18 mouse cellular contexts compared by ENCODE assay signal in genomic region chr4:47124140-47124711, GRCm38 (mm10). TPM values are rescaled to one million over a fixed set of nuclear protein-coding genes. Genes with fewer than 3 reads are reported as not detected.
DNase-seq lines count a peak whose midpoint lies in the region; ATAC-seq and TF ChIP-seq lines count a peak whose summit lies in the region.
"Had no signal": no experiment of that assay in that cellular context is flagged by ENCODE, and none has a peak within 500 bp of the region (broad histone marks: within the 10 kb centered on the region; RNA-seq: fewer than 3 reads in every experiment).

No protein-coding gene starts in this region.

- TF ChIP-seq CTCF in heart, postnatal 0 days (IDR thresholded peaks at IDR 0.05; ENCODE audit: low read depth): no peak
- TF ChIP-seq CTCF in layer of hippocampus, adult 2 months (conservative IDR thresholded peaks at IDR 0.05): no peak

- no peak overlapping the region for H3K4me3 ChIP-seq in heart, postnatal 0 days (ENCODE audit: low read depth, low read length)
- H3K4me3 ChIP-seq in embryonic facial prominence, embryonic 13.5 days: no peak overlapping the region
- H3K4me3 ChIP-seq in layer of hippocampus, adult 2 months: no peak overlapping the region
- H3K4me3 ChIP-seq in midbrain, embryonic 14.5 days (replicated peaks; ENCODE audit: low read depth, low read length): no peak overlapping the region
- H3K4me3 ChIP-seq in midbrain, embryonic 11.5 days (ENCODE audit: low read depth, low read length): no peak overlapping the region
- H3K4me3 ChIP-seq: forebrain, embryonic 10.5 days; midbrain, embryonic 13.5 days; stomach, embryonic 15.5 days had no signal

- intact Hi-C loops in left cerebral cortex, postnatal 4 days (cut with DNase I): loop anchor here (5.0 to 10.0 kb wide), 2 partner anchors 123 to 281 kb away; no protein-coding TSS in a partner anchor

- no peak overlapping the region for H3K9ac ChIP-seq in heart, postnatal 0 days (replicated peaks; ENCODE audit: low read depth, low read length)
- H3K9ac ChIP-seq in embryonic facial prominence, embryonic 13.5 days: no peak overlapping the region
- H3K9ac ChIP-seq in midbrain, embryonic 14.5 days (replicated peaks; ENCODE audit: low read length): no peak overlapping the region
- H3K9ac ChIP-seq in midbrain, embryonic 11.5 days (ENCODE audit: low read length): no peak overlapping the region
- H3K9ac ChIP-seq: midbrain, embryonic 13.5 days; stomach, embryonic 15.5 days had no signal

- H3K36me3 ChIP-seq in heart, postnatal 0 days (replicated peaks; ENCODE audit: control insufficient read depth, insufficient read depth, low read length): no peaks in the 10 kb centered on the region
- H3K36me3 ChIP-seq in embryonic facial prominence, embryonic 13.5 days: no peaks in the 10 kb centered on the region
- no peaks in the 10 kb centered on the region for H3K36me3 ChIP-seq in midbrain, embryonic 14.5 days (ENCODE audit: control insufficient read depth, insufficient read depth, low read length)
- no peaks in the 10 kb centered on the region for H3K36me3 ChIP-seq in midbrain, embryonic 11.5 days (ENCODE audit: control insufficient read depth, insufficient read depth, low read length)
- H3K36me3 ChIP-seq: midbrain, embryonic 13.5 days; stomach, embryonic 15.5 days had no signal

- WGBS in heart, postnatal 0 days: 83% methylated on average over 9 of the region's 9 CpGs
- 76% methylated on average over 9 of the region's 9 CpGs for WGBS in embryonic facial prominence, embryonic 13.5 days
- 85% methylated on average over 9 of the region's 9 CpGs for WGBS in midbrain, embryonic 14.5 days
- 89% methylated on average over 9 of the region's 9 CpGs for WGBS in midbrain, embryonic 11.5 days

- peak; percentile 20; the same call in 1 of the 2 replicates for ATAC-seq in heart, postnatal 0 days (ENCODE audit: insufficient read depth, low read depth)
- ATAC-seq in embryonic facial prominence, embryonic 13.5 days (ENCODE audit: insufficient number of reproducible peaks, insufficient read depth, low FRiP score, low TSS enrichment, low read depth): peak; percentile 45; the same call in 1 of the 2 replicates
- no peak for ATAC-seq in midbrain, embryonic 14.5 days (ENCODE audit: low FRiP score, low TSS enrichment)
- ATAC-seq in cerebellum, adult (ENCODE audit: insufficient number of reproducible peaks, low FRiP score, low TSS enrichment): no peak
- ATAC-seq in midbrain, embryonic 11.5 days (ENCODE audit: low FRiP score): no peak
- ATAC-seq: midbrain, embryonic 13.5 days had no signal

- no peak overlapping the region for H3K27ac ChIP-seq in heart, postnatal 0 days (ENCODE audit: low read depth)
- H3K27ac ChIP-seq in embryonic facial prominence, embryonic 13.5 days: no peak overlapping the region
- H3K27ac ChIP-seq in layer of hippocampus, adult 2 months: no peak overlapping the region
- H3K27ac ChIP-seq in midbrain, embryonic 14.5 days (replicated peaks; ENCODE audit: low read depth, low read length): no peak overlapping the region
- H3K27ac ChIP-seq in midbrain, embryonic 11.5 days (ENCODE audit: low read depth, low read length): no peak overlapping the region
- H3K27ac ChIP-seq: forebrain, embryonic 10.5 days; macrophage; midbrain, embryonic 13.5 days; stomach, embryonic 15.5 days had no signal

- H3K9me3 ChIP-seq in heart, postnatal 0 days (replicated peaks; ENCODE audit: control insufficient read depth, low read length): no peaks in the 10 kb centered on the region
- 0 out of 2 replicates have a peak, but pooled peaks cover 7% of the 10 kb centered on the region for H3K9me3 ChIP-seq in embryonic facial prominence, embryonic 13.5 days
- no peaks in the 10 kb centered on the region for H3K9me3 ChIP-seq in midbrain, embryonic 14.5 days (ENCODE audit: control insufficient read depth, low read length)
- H3K9me3 ChIP-seq in midbrain, embryonic 11.5 days (ENCODE audit: control insufficient read depth, low read length): no peaks in the 10 kb centered on the region; the same call in 1 of the 2 replicates
- H3K9me3 ChIP-seq: forebrain, embryonic 10.5 days; midbrain, embryonic 13.5 days; stomach, embryonic 15.5 days had no signal

- no peak for TF ChIP-seq EP300 in heart, postnatal 0 days (IDR thresholded peaks at IDR 0.05; ENCODE audit: low read depth)

- no peaks in the 10 kb centered on the region for H3K4me1 ChIP-seq in heart, postnatal 0 days (ENCODE audit: control insufficient read depth, insufficient read depth)
- peaks cover 2% of the 10 kb centered on the region; the same call in 1 of the 2 replicates for H3K4me1 ChIP-seq in embryonic facial prominence, embryonic 13.5 days
- no peaks in the 10 kb centered on the region for H3K4me1 ChIP-seq in midbrain, embryonic 14.5 days (ENCODE audit: control insufficient read depth, insufficient read depth, low read length)
- no peaks in the 10 kb centered on the region for H3K4me1 ChIP-seq in midbrain, embryonic 11.5 days (ENCODE audit: control insufficient read depth, insufficient read depth, low read length)
- H3K4me1 ChIP-seq: midbrain, embryonic 13.5 days; stomach, embryonic 15.5 days had no signal

- H3K4me2 ChIP-seq in heart, postnatal 0 days (ENCODE audit: low read depth, low read length): no peak overlapping the region
- H3K4me2 ChIP-seq in embryonic facial prominence, embryonic 13.5 days: no peak overlapping the region
- no peak overlapping the region for H3K4me2 ChIP-seq in midbrain, embryonic 14.5 days (ENCODE audit: low read length)
- H3K4me2 ChIP-seq in midbrain, embryonic 11.5 days: no peak overlapping the region
- H3K4me2 ChIP-seq: midbrain, embryonic 13.5 days; stomach, embryonic 15.5 days had no signal

- no peaks in the 10 kb centered on the region for H3K27me3 ChIP-seq in heart, postnatal 0 days (ENCODE audit: control insufficient read depth, insufficient read depth, low read length)
- H3K27me3 ChIP-seq in embryonic facial prominence, embryonic 13.5 days: no peaks in the 10 kb centered on the region
- H3K27me3 ChIP-seq in midbrain, embryonic 14.5 days (ENCODE audit: control insufficient read depth, insufficient read depth, low read length): no peaks in the 10 kb centered on the region
- no peaks in the 10 kb centered on the region for H3K27me3 ChIP-seq in midbrain, embryonic 11.5 days (ENCODE audit: control insufficient read depth, insufficient read depth, low read length)
- H3K27me3 ChIP-seq: midbrain, embryonic 13.5 days; stomach, embryonic 15.5 days had no signal

- DNase-seq in heart, postnatal 0 days (ENCODE audit: low spot score): no peak
- no peak for DNase-seq in heart, postnatal 4 days
- peak; percentile 64 to 69 for DNase-seq in layer of hippocampus, adult 2 months (ENCODE audit: low spot score in 2 of 2)
- peak; percentile 29 for DNase-seq in left cerebral cortex, postnatal 4 days
- no peak for DNase-seq in midbrain, embryonic 14.5 days
- DNase-seq in midbrain, embryonic 11.5 days (ENCODE audit: low spot score, missing footprints): no peak
- DNase-seq: cerebellum, adult 9-10 months; heart, adult 18-20 months; heart, postnatal 14 days; kidney, adult 8-10 months; lung, adult 2 months; thymus, postnatal 36 days had no signal

RNA-seq across cellular contexts. Expression of gene Galnt12, which starts 32.5 kb away (rescaled TPM):
- total RNA-seq in heart, postnatal 0 days (2014; rRNA removed; ENCODE audit: low replicate concordance): 0.70 and 1.9 TPM in 2 replicates
- polyA plus RNA-seq in heart, postnatal 0 days (2015; fragmentation: Nextera tagmentation; extraction: Ambion mirVana): 1.1 and 1.4 TPM in 2 replicates
- 1 to 10 TPM in 1 of 2 experiments, under 1 TPM in 1; 0.83 to 1.4 TPM for total RNA-seq in heart, postnatal 4 days (2021)
- 3.2 and 3.6 TPM in 2 replicates for polyA plus RNA-seq in embryonic facial prominence, embryonic 13.5 days (2015; fragmentation: Nextera tagmentation; extraction: Ambion mirVana)
- under 1 TPM; 0.69 to 0.97 TPM for total RNA-seq in layer of hippocampus, adult 2 months (2021)
- total RNA-seq in left cerebral cortex, postnatal 4 days (2021): 1 to 10 TPM; 1.0 to 1.3 TPM
- polyA plus RNA-seq in midbrain, embryonic 14.5 days (2014; fragmentation: Nextera tagmentation; extraction: Ambion mirVana): 1.8 and 3.1 TPM in 2 replicates
- 4.6 and 6.1 TPM in 2 replicates for polyA plus RNA-seq in midbrain, embryonic 11.5 days (2014; fragmentation: Nextera tagmentation; extraction: Ambion mirVana)

Comparison
In these comparisons a context has a peak if more than half of its experiments do, and no peak if none do; other contexts are left out.
1. ATAC-seq: peak in heart, postnatal 0 days (single experiment) and embryonic facial prominence, embryonic 13.5 days (single experiment); none in midbrain, embryonic 14.5 days (single experiment), cerebellum, adult (single experiment) and midbrain, embryonic 11.5 days (single experiment).
2. DNase-seq: peak in layer of hippocampus, adult 2 months (2 of 2) and left cerebral cortex, postnatal 4 days (single experiment); none in heart, postnatal 0 days (single experiment), heart, postnatal 4 days (single experiment), midbrain, embryonic 14.5 days (single experiment) and midbrain, embryonic 11.5 days (single experiment).